Mouse (Mus musculus): ENCODE results near the gene Smtn.

Smtn gene

GRCm38 (mm10) chr11:3525560-3525959 lies 14.9 kb downstream of the Smtn start:
- DNase-seq: peak; percentile 16

DNA sequence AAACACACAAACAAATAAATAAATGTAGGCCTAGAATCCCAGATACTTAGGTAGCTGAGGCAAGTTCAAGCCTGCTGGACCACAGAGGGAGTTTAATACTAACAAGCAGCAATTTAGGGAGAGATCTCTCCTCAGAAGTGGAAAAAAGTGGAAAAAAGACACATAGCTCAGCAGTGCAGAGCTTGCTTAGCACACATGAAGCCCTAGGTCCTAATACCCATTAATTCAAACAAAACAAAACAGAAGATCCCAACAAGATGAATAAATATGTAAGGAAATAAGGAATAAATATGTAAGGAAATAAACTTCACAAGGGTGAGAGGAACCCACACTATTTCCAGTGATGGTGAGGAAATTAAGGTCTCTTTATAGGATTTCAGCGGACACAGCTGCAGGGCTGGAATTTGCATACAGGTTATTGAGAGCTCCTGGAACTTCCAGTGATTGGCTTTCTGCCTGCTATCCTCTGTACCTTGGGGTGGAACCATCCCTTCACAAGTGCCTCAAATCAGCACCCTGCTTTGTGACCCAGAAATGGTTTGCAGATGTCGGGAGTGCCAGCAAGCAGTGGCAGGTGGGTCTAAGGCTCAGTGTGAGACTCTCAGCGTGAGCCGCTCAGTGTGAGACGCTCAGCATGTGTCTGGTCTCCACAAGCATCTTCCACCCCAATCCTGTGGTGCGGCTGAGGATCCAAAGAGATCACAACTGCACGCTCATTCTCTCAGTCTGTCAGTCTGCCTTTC lies 16.4 kb downstream of the Smtn start:
- no peak for DNase-seq

DNA sequence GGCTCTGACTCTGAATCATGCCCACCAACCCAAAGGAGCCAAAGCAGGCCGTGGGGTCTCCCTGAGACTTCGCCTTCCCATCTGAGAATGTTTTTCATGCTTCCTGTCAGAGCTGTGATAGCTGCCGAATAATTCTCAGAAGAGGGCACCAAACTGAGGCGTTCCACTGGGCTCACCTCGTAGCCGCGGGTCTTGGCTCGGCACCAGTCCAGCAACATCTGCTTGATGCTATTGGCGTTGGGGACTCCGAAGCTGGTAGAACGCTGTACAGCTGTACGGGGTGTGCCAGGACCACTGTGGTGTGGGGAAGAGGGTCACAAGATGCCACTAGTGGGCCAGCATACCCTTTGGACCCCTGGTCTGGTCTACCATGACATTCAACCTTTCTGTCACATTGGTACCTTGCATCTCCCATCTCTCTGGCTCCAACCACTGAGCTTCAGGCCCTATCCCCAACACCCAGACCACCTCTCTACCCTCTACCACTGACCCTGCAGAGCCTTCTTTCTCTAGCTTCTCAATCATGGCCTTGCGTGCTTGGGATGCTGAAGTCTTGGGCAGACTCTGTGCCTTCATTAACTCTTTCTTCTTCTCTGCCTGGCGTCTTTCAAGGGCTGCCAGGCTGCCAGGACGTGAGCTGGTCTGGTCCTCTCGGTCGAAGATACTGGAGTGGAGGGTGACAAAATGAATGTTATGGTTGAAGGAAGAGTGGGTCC lies 18.0 kb downstream of the Smtn start:
- DNase-seq: no peak

GRCm38 (mm10) chr11:3521339-3522224 lies 18.8 kb downstream of the Smtn start:
- peak; percentile 68 for DNase-seq

DNA sequence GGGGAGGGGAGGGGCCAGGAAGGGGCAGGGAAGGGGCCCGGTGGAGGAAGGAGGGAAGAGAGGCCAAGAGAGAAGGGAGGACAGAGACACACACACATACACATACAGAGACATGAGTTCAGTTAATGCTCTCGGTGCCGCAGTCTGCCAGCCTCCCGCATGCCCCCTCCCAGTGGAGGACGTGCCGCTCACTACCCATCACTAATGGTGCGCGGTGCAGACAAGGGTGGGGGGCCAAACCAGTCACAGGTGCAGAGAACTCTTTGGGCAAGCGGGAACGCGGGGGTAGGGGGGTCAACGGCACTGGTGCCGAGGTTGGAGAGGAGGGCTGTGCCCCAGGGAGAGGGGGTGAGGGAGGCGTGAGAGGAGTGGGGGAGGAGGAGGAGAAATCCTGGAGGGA lies 19.5 kb downstream of the Smtn start:
- peak; percentile 63 for DNase-seq

DNA sequence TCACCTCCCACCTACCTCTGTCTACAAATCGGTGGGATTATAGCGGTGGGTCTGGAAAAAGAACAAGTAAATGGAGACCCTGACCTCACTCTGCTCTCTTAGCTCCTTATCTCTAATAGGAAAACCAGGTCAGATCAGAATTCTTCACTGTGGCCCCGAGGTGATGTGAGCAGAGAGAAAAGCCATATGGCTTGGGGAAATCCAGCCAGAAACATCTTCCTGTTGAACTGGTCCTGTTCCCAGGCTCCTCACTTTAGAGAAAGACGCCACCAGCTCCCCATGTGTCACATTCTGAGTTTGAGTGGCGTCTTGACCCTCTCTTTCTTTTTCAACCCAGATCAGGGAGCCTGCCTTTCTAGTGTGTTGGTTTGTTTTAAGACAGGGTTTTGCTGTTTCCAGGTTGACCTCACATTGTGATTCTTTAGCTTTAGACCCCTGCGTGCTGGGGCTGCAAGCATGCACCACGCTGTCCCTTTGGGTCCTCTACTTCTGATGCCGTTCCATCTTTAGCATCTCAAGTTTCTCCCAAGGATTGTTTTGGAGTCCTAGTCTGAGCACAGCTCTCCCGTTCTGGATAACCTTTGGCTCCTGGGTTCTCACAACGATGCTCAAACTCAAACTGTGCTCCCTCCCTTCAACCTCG lies 20.5 kb downstream of the Smtn start:
- peak; percentile 86 for DNase-seq

DNA sequence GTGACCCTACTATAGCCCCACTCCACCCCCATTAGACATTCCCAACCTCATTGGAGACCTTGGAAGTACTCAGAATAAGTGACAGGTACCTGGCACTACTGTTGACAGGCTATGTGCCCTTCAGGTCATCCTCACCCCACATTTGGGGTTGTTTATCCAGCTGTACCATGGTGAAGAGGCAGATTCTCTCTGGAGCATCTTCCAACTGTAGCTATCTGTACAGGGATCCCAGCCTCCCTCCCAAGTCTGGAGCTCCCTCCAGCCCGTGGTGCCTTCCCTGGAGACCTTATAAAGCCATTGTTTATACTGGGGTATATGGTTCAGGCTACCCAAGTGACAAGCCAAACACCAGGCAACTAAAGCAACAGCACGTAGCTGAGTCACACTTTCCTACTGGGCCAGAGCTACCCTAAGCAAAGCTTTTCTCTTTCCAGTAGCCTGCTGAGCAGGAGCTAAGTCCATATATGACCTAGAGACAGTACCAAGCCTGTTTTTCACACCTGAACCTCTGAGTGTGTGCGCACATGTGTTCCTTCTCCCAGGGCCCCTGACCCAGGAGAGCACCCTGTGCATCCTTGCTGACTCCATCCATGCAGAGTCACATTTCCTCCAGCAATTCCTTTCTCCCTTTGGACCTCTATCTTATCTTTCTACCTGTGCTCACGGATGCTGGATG lies 21.2 kb downstream of the Smtn start:
- DNase-seq: peak; percentile 59

GRCm38 (mm10) chr11:3517846-3518732 lies 22.3 kb downstream of the Smtn start:
- DNase-seq: peak; percentile 62

DNA sequence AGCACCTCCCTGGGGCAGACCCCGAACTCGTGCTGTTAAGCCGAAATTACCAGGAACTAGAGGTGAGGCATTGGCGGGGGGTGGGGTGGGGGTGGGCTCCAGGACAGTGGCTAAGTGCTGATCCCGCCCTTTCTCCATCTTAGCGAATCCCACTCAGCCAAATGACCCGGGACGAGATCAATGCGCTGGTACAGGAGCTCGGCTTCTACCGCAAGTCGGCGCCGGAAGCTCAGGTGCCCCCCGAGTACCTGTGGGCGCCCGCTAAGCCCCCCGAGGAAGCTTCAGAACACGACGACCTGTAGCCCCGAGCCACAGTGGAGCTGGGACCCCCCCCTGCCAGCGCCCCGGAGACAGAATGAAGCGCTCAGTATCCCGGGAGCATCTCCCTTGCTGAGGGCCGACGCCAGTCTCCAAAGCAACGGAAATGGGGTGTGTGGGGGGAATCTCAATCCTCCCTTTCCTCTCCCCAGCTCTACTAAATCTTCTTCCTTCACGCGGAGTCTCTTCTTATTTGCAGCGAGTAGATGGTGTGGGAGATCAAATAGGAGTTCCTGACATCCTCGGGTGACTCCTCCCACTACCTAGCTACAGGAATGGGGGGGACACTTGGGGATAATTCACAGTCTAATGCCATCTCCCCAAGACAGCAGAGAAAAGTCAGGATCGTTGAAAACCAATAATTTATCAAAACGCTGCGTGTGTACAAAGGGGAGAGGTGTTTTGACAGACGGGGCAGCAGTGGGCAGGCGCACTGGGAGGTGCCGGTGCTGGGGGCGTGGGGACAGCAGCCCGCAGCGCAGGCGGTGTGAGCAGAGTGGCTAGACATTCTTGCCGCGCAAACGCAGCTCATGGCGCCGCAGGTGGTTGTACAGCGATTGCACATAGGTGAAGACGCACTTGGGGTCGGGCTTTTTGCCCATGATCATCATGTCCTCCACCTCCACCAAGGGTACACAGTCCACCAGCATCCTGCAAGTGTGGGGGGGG lies 23.3 kb downstream of the Smtn start:
- DNase-seq: peak; percentile 68

- peak; percentile 66 for DNase-seq
Measured at GRCm38 (mm10) chr11:3516121-3516520, 24.3 kb downstream of the Smtn start.

GRCm38 (mm10) chr11:3515637-3516036 lies 24.8 kb downstream of the Smtn start:
- peak; percentile 96 for DNase-seq

DNA sequence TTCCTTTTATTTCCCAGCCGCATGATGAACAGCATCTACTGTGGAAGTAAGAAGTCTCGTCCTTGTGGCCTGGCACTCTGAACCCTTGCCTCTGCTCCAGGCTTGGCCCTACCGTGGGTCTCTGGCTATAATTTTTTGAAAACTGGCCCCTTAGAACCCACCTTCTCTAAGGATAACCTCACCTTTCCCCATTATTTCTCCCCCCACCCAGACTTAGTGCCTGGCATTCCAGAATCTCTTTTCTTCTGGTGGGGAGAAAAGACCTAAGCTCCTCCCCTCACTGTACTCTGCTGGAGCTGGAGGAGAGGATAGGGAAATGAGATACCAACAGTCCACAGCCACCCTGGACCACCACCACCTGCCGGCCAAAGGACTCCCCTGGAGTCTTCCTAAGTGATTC lies 25.2 kb downstream of the Smtn start:
- peak; percentile 71 for DNase-seq

- DNase-seq: peak; percentile 97
Measured at GRCm38 (mm10) chr11:3514529-3515054, 25.8 kb downstream of the Smtn start, which contains the start of gene Selenom. Gene Selenom, plus strand, starts transcription at chr11:3514684.

- peak; percentile 84 for DNase-seq
Measured at GRCm38 (mm10) chr11:3513291-3513690, 27.1 kb downstream of the Smtn start.

DNA sequence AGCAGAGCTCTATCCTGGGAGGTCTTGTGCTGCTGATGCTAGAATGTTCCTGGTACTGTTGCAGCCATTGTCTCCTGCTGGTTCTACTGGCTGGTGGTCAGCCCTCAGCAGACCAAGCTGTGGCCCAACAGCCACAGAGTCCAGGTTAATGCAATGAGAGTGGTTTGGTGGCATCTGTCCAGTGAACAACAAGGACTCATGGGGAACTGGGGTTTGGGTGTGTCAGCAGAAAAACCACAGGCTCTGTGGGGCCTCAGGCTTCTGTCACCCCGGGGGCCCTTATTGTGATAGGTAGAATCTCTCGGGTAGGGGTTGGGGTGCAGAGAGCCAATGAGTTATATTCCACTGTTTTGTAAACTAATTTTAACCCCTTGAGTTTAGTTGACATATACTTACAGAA lies 30.1 kb downstream of the Smtn start:
- DNase-seq: no peak

DNA sequence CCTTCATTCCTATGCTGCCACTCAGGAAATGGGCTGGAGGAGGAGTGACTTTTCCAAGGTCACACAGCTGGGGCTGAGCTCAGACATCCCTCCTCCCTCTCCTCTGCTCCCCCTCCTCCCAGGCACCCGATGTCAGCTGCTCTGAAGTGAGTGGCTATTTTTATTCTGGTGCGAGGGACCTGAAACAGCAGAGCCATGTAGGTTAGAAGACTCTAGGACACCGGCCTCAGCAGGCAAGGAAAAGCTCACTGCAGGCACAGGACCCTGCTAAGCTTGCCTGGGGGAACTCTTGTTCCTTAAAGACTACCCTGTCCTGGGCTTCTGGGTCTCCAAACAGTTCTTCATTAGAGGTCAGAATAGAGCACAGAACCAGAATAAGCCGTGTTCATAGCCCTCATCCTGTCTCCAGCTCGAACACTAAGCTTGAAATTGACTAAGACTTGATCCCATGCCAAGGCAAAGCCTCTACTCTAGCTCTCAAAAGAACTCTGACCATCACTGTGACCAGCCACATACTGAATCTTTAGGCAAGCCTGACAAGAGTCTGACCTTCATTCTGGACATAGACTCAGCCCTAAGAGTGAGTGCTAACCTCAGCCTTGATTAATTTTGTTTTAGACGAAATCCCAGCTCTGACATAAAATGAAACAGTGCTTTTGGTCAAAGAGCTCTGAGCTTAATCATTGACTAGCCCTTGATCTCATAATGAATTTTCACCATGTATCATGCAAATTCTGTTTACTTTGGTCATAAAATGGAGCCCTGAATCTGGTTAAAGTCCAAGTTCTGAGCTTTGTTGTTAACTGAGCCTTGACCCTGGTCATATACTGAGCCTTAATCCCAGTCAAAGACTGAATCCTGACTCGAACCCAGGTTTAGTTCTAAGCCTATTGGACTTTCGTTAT lies 31.0 kb downstream of the Smtn start:
- no peak for DNase-seq

- no peak for DNase-seq
Measured at GRCm38 (mm10) chr11:3508226-3508625, 32.2 kb downstream of the Smtn start.
